Mouse (Mus musculus) bone marrow macrophage, adult 2 months (primary cell): ENCODE results near the gene Slc4a4.

Experiments used
- CTCF ChIP-seq: IDR thresholded peaks from 2 replicates; pipeline ENCODE4 v1.5.1; 2012; ENCODE audit warnings: low read depth, mild to moderate bottlenecking, low read length, moderate library complexity
- POLR2A ChIP-seq: IDR thresholded peaks from 2 replicates; pipeline ENCODE4 v1.6.1; 2012; ENCODE audit warnings: mild to moderate bottlenecking, low read depth, low read length, borderline replicate concordance

DNA sequence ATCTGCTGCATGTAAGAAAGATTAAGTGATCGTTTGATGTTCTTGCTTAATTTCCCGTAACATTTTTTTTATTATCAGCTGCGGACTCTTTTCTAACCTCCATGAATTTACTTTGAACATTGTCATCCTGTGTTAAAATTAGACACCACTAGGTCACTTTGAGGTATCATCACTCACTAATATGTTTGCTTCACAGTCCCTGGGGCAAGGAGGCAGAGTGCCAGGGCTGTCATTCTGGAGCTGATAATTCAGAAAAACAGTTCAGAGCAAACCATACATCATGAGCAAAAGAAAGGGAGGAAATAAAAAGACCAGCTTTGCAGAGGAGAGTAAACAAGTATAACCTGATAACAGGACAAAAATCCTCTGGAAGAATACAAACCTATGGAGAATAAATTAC is 154.2 kb downstream of the Slc4a4 start:
- TF ChIP-seq CTCF (no peak), POLR2A (no peak)
